Mouse (Mus musculus): ENCODE data around the gene Cask. TPM values are rescaled to one million over a fixed set of nuclear protein-coding genes. Genes with fewer than 3 reads are reported as not detected.

Gene Cask
- polyA plus RNA-seq, 1 experiment, result 10.8 TPM

DNA sequence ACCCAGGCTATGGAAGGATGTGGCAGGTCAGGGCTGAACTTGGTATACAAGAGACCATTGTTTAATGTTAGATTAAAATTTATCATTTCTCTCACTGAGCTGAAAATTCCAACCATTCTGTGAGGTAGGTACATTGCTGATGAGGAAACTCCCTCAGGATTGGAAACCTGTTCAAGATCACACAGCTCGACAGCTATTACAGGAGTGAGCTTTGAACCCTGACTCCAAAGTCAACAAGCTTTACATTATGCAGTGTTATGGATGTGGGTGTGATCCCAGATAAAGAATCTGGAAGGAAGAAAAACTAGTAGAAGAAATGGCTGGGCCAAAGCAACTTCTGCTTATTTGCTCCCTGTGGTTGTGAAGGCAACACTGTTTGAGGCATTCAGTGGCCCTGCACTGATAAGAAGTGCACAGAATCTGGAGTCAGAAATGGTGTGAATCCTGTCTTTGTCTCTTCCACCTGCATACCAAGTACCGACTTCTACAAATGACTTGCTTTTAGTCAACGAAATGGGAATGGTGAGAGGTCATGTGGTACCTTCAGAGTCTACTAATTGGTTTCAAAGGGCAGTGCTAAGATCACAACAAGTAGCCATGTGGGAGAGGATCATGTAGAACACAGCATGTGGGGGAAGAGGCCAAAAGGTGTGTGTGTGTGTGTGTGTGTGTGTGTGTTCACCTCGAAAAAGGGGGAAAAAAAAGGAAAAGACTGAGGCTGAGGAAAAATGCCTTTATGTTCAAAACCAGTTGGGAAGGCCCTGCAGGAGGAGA lies 134.2 kb downstream of the Cask start:
- no peaks in the 10 kb centered on the region for H3K4me1 ChIP-seq (ENCODE audit: control insufficient read depth, insufficient read depth, low read length)
- WGBS, result 61% methylated on average over 4 of the region's 4 CpGs
- no peak overlapping the region for H3K27ac ChIP-seq (ENCODE audit: control insufficient read depth, insufficient read depth, low read depth, low read length, poor library complexity)
- H3K4me3 ChIP-seq (replicated peaks; ENCODE audit: control insufficient read depth, low read depth, low read length), result no peak overlapping the region
- no peak for TF ChIP-seq CTCF (IDR thresholded peaks at IDR 0.05; ENCODE audit: control insufficient read depth, insufficient read depth, low read length)

DNA sequence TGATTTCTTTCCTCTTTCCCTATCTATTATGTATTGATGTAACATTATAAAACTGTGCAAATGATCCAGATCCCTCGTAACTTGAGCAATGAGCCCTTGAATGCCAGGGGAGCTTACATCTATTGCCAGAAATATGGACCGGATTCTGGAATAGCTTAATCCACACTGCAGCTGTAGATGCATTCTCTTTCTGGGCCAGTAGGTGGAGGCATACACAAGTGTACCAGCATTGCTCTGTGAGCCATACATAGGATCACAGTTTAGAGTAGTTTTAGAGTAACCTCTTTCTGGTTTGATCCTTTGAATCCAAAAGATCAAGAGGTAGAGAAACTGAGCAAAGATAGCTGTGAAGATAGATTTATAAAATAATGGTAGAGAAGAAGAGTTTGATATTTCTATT lies 141.0 kb downstream of the Cask start:
- no peak overlapping the region for H3K4me3 ChIP-seq (replicated peaks; ENCODE audit: control insufficient read depth, low read depth, low read length)
- no peaks in the 10 kb centered on the region for H3K4me1 ChIP-seq (ENCODE audit: control insufficient read depth, insufficient read depth, low read length)
- no peak for TF ChIP-seq CTCF (IDR thresholded peaks at IDR 0.05; ENCODE audit: control insufficient read depth, insufficient read depth, low read length)
- no peak for TF ChIP-seq POLR2A (IDR thresholded peaks at IDR 0.05; ENCODE audit: borderline replicate concordance, control insufficient read depth, low read depth, low read length)
- H3K27ac ChIP-seq (ENCODE audit: control insufficient read depth, insufficient read depth, low read depth, low read length, poor library complexity), result no peak overlapping the region
- WGBS, result 40% methylated on average over 2 of the region's 2 CpGs

DNA sequence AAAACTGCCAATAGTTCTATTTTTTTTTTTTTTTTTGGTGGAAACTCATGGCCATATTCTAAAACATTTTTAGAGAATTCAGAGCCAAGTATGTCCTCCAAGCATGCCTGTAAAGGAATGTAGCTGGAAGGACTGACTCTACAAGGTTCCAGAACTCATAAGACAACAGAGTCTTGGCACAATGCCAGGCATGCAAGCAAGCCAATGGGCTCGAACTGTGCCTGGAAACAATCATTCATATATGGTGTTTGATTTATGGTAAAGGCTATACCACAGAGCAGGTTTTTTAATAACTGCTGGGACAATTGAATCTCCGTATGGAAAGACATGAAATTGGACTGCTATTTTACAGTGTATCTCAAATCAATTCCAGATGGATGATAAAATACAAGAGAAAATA lies 146.1 kb downstream of the Cask start:
- no peak for TF ChIP-seq CTCF (IDR thresholded peaks at IDR 0.05; ENCODE audit: control insufficient read depth, insufficient read depth, low read length)
- no peak for TF ChIP-seq POLR2A (IDR thresholded peaks at IDR 0.05; ENCODE audit: borderline replicate concordance, control insufficient read depth, low read depth, low read length)
- no peak overlapping the region for H3K4me3 ChIP-seq (replicated peaks; ENCODE audit: control insufficient read depth, low read depth, low read length)
- 57% methylated on average over 2 of the region's 2 CpGs for WGBS
- no peak overlapping the region for H3K27ac ChIP-seq (ENCODE audit: control insufficient read depth, insufficient read depth, low read depth, low read length, poor library complexity)
- no peaks in the 10 kb centered on the region for H3K4me1 ChIP-seq (ENCODE audit: control insufficient read depth, insufficient read depth, low read length)

DNA sequence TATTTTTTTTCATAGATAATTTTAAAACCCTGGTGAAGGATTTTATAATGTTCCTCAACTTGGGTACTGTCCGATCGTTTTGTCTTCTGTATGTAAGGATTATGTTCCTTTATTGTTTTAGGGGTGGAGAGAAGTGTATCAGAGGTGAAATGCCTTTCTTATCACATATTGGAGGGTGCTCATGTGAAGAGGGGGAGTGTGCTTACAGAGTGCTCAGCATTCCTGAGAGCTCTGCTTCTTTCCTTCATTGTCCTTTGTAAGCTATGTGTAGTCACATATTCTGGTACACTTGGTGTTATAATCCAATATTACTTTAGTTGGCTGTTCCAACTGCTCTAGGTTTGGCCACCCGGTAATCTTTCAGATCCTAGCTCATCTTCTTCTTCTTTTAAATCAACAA lies 150.5 kb downstream of the Cask start:
- 79% methylated on average over 3 of the region's 3 CpGs for WGBS
- Histone ChIP-seq H3K4me3 (replicated peaks; ENCODE audit: control insufficient read depth, low read depth, low read length) (no peak overlapping the region), H3K27ac (ENCODE audit: control insufficient read depth, insufficient read depth, low read depth, low read length, poor library complexity) (no peak overlapping the region), H3K4me1 (ENCODE audit: control insufficient read depth, insufficient read depth, low read length) (no peaks in the 10 kb centered on the region)
- TF ChIP-seq CTCF (IDR thresholded peaks at IDR 0.05; ENCODE audit: control insufficient read depth, insufficient read depth, low read length) (no peak), POLR2A (IDR thresholded peaks at IDR 0.05; ENCODE audit: borderline replicate concordance, control insufficient read depth, low read depth, low read length) (no peak)

DNA sequence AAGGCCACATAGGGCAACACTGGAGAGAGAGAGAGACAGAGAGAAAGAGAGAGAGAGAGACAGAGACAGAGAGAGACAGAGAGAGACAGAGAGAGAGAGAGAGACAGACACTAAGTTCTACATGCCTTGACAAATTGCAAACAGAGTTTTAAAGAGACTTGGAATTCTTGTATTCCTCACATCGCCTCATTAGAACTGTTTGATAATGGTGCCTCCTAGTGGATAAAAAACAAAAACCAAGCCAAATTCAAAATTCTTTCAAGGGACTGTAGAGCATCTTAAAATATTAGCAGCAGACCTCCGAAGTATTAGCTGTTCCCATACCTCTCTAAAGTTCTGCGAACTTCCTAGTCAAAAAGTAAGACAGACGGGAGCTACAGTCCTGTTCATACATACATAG lies 159.3 kb downstream of the Cask start:
- WGBS, result 61% methylated on average over 4 of the region's 4 CpGs

DNA sequence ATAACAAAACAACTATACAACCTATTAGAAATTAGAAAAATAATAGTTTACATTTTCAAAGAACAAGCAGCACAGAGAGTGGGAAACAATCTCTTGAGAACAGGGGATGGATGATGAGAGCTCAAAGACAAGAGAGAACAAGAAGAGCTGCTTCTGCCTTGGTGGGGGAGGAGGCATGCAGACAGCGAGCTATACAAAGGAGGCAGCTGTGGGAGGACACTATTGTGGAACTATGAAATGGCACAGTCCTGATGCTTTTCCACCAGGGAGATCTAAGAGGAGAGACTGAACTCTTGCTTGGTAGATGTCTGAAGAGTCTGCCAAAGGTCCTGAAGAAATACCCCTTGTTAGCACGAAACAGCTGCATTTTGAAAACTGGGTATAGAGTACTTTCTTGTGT lies 162.8 kb downstream of the Cask start:
- H3K4me3 ChIP-seq (replicated peaks; ENCODE audit: control insufficient read depth, low read depth, low read length), result no peak overlapping the region
- H3K4me1 ChIP-seq (ENCODE audit: control insufficient read depth, insufficient read depth, low read length), result no peaks in the 10 kb centered on the region
- WGBS, result 66% methylated on average over 2 of the region's 2 CpGs
- H3K27ac ChIP-seq (ENCODE audit: control insufficient read depth, insufficient read depth, low read depth, low read length, poor library complexity), result no peak overlapping the region
- TF ChIP-seq CTCF (IDR thresholded peaks at IDR 0.05; ENCODE audit: control insufficient read depth, insufficient read depth, low read length) (no peak), POLR2A (IDR thresholded peaks at IDR 0.05; ENCODE audit: borderline replicate concordance, control insufficient read depth, low read depth, low read length) (no peak)

More for the DNA sequence above, 159.3 kb downstream of the Cask start:
- Histone ChIP-seq H3K4me1 (ENCODE audit: control insufficient read depth, insufficient read depth, low read length) (no peaks in the 10 kb centered on the region), H3K27ac (ENCODE audit: control insufficient read depth, insufficient read depth, low read depth, low read length, poor library complexity) (no peak overlapping the region), H3K4me3 (replicated peaks; ENCODE audit: control insufficient read depth, low read depth, low read length) (no peak overlapping the region)
- TF ChIP-seq CTCF (IDR thresholded peaks at IDR 0.05; ENCODE audit: control insufficient read depth, insufficient read depth, low read length), result no peak
- TF ChIP-seq POLR2A (IDR thresholded peaks at IDR 0.05; ENCODE audit: borderline replicate concordance, control insufficient read depth, low read depth, low read length), result no peak

DNA sequence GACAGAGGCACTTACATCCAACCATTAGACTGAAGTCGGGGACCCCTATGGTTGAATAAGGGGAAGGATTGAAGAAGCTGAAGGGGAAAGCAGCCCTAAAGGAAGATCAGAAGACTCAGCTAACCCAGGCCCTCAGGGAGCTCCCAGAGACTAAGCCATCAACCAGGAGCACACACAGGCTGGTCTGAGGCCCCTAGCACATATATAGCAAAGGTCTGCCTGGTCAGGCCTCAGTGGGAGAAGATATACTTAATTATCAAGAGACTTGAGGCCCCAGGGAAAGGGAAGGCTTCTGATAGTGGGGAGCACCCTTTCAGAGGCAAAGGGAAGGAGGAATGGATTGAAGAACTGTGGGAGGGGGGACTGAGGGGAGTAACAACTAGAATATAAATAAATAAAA lies 164.6 kb downstream of the Cask start:
- Histone ChIP-seq H3K4me3 (replicated peaks; ENCODE audit: control insufficient read depth, low read depth, low read length) (no peak overlapping the region), H3K27ac (ENCODE audit: control insufficient read depth, insufficient read depth, low read depth, low read length, poor library complexity) (no peak overlapping the region), H3K4me1 (ENCODE audit: control insufficient read depth, insufficient read depth, low read length) (no peaks in the 10 kb centered on the region)
- 67% methylated on average over 1 of the region's 1 CpGs for WGBS
- TF ChIP-seq CTCF (IDR thresholded peaks at IDR 0.05; ENCODE audit: control insufficient read depth, insufficient read depth, low read length), result no peak
- TF ChIP-seq POLR2A (IDR thresholded peaks at IDR 0.05; ENCODE audit: borderline replicate concordance, control insufficient read depth, low read depth, low read length), result no peak

DNA sequence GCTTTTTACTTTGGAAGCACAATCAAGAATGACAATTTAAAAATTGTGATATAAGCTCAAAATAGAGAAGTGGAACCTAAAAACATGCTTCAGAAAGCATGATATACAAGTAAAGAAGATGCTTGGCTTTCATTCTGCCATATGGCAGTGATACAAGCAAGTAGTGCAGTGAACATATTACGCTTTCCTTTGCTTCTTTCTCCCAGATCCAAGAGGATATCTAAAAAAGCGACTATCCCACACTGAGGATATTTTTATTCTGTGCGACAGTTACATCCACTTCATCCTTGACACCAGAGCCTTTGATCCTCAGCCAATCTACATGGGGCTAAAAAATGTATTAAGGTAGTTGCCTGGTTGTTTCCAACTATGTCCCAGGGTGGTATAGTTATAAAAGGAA lies 169.4 kb downstream of the Cask start:
- Histone ChIP-seq H3K27ac (ENCODE audit: control insufficient read depth, insufficient read depth, low read depth, low read length, poor library complexity) (no peak overlapping the region), H3K4me3 (replicated peaks; ENCODE audit: control insufficient read depth, low read depth, low read length) (no peak overlapping the region), H3K4me1 (ENCODE audit: control insufficient read depth, insufficient read depth, low read length) (no peaks in the 10 kb centered on the region)
- no peak for TF ChIP-seq POLR2A (IDR thresholded peaks at IDR 0.05; ENCODE audit: borderline replicate concordance, control insufficient read depth, low read depth, low read length)
- TF ChIP-seq CTCF (IDR thresholded peaks at IDR 0.05; ENCODE audit: control insufficient read depth, insufficient read depth, low read length), result no peak
- 84% methylated on average over 3 of the region's 3 CpGs for WGBS

DNA sequence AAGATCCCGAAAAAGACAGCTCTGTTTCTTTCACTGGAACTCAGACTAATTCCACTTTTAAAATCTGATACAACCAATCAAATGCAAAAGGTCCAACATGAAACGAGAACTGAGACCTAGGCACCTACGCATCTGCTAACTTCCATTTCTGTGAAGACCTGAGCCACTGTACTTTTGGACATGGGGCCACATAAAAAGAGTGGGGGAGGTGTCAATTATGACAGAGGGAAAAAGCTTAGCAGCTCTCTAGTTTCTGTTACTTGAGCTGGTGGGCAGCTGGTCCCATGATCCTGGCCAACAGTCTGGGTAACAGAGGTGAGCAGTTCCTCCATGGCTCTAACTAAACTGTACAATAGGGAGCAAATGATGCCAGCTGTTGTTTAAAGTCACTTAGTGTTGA lies 178.2 kb downstream of the Cask start:
- Histone ChIP-seq H3K4me1 (ENCODE audit: control insufficient read depth, insufficient read depth, low read length) (no peaks in the 10 kb centered on the region), H3K27ac (ENCODE audit: control insufficient read depth, insufficient read depth, low read depth, low read length, poor library complexity) (no peak overlapping the region), H3K4me3 (replicated peaks; ENCODE audit: control insufficient read depth, low read depth, low read length) (no peak overlapping the region)
- no peak for TF ChIP-seq CTCF (IDR thresholded peaks at IDR 0.05; ENCODE audit: control insufficient read depth, insufficient read depth, low read length)
- no peak for TF ChIP-seq POLR2A (IDR thresholded peaks at IDR 0.05; ENCODE audit: borderline replicate concordance, control insufficient read depth, low read depth, low read length)
- WGBS, result 88% methylated on average over 3 of the region's 3 CpGs
